Mouse (Mus musculus): Measurements from ENCODE around the gene Lin54.

GRCm38 (mm10) chr5:100418861-100419260 lies 81.6 kb downstream of the Lin54 start:
- TF ChIP-seq GATA1 (IDR thresholded peaks at IDR 0.05; ENCODE audit: borderline replicate concordance, low read length) (no peak), FLI1 (IDR thresholded peaks at IDR 0.05; ENCODE audit: low read length) (no peak)
